Mouse (Mus musculus) central nervous system, embryonic 14 days (tissue): ENCODE measurements around the gene Olfr1178. TPM values are rescaled to one million over a fixed set of nuclear protein-coding genes. Genes with fewer than 3 reads are reported as not detected.

Experiments used
- polyA plus RNA-seq: library from polyadenylated mRNA; depleted of rRNA; stranded (reverse); fragments of >200 nt; gene quantifications from 2 replicates; pipeline ENCODE4 v1.2.3, GENCODE M21; 2012; rRNA removed

Olfr1178 gene
- not detected in 2 replicates for polyA plus RNA-seq

GRCm38 (mm10) chr2:88386762-88387161 is at the start of gene Olfr1178:
TSS of gene Olfr1178 (plus strand) at chr2:88387062.

GRCm38 (mm10) chr2:88346392-88346791 is 40.5 kb upstream of the Olfr1178 start, which contains the start of gene Olfr1177-ps:
TSS of gene Olfr1177-ps (minus strand) at chr2:88346492.

GRCm38 (mm10) chr2:88406353-88406752 is 19.5 kb downstream of the Olfr1178 start, which contains the start of gene Olfr1179:
TSS of gene Olfr1179 (minus strand) at chr2:88406453.

GRCm38 (mm10) chr2:88419051-88419450 is 32.2 kb downstream of the Olfr1178 start, which contains the start of gene Olfr1180:
TSS of gene Olfr1180 (minus strand) at chr2:88419151.

GRCm38 (mm10) chr2:88426071-88426470 is 39.2 kb downstream of the Olfr1178 start, which contains the start of gene Olfr1181:
TSS of gene Olfr1181 (minus strand) at chr2:88426171.

GRCm38 (mm10) chr2:88449031-88449430 is 62.2 kb downstream of the Olfr1178 start, which contains the start of gene Gm13757:
TSS of gene Gm13757 (minus strand) at chr2:88449131.

Other genes starting within 250 kb of the Olfr1178 start
- gene Olfr1167, start 231.9 kb upstream of the Olfr1178 start, polyA plus RNA-seq = not detected in 2 replicates
- gene Olfr1168, start 205.2 kb upstream of the Olfr1178 start, polyA plus RNA-seq = not detected in 2 replicates
- gene Olfr1170, start 158.7 kb upstream of the Olfr1178 start, polyA plus RNA-seq = not detected in 2 replicates
- not detected in 2 replicates for gene Olfr1173, start 107.2 kb upstream of the Olfr1178 start, polyA plus RNA-seq
- gene Olfr1174-ps, start 71.9 kb upstream of the Olfr1178 start, polyA plus RNA-seq = not detected in 2 replicates
- gene Olfr1175-ps, start 59.8 kb upstream of the Olfr1178 start, polyA plus RNA-seq = not detected in 2 replicates
- not detected in 2 replicates for gene Olfr1176, start 50.3 kb upstream of the Olfr1178 start, polyA plus RNA-seq
- not detected in 2 replicates for gene Olfr1177-ps, start 40.6 kb upstream of the Olfr1178 start, polyA plus RNA-seq
- gene Olfr1179, start 19.4 kb downstream of the Olfr1178 start, polyA plus RNA-seq = not detected in 2 replicates
- not detected in 2 replicates for gene Olfr1180, start 32.1 kb downstream of the Olfr1178 start, polyA plus RNA-seq
- not detected in 2 replicates for gene Olfr1181, start 39.1 kb downstream of the Olfr1178 start, polyA plus RNA-seq
- gene Gm13757, start 62.1 kb downstream of the Olfr1178 start, polyA plus RNA-seq = not detected in 2 replicates
- not detected in 2 replicates for gene Olfr1183, start 67.8 kb downstream of the Olfr1178 start, polyA plus RNA-seq
- gene Olfr1184, start 96.5 kb downstream of the Olfr1178 start, polyA plus RNA-seq = not detected in 2 replicates
- gene Olfr1185-ps1, start 106.3 kb downstream of the Olfr1178 start, polyA plus RNA-seq = not detected in 2 replicates
- gene Olfr1186, start 131.5 kb downstream of the Olfr1178 start, polyA plus RNA-seq = not detected in 2 replicates
- gene Olfr1188, start 169.9 kb downstream of the Olfr1178 start, polyA plus RNA-seq = not detected in 2 replicates
- not detected in 2 replicates for gene Olfr1189, start 199.4 kb downstream of the Olfr1178 start, polyA plus RNA-seq